Mouse (Mus musculus) thymus, postnatal 0 days (tissue): Measurements from ENCODE around the gene P2ry14. TPM values are rescaled to one million over a fixed set of nuclear protein-coding genes. Genes with fewer than 3 reads are reported as not detected.
A peak's percentile ranks its signal among the peaks of the same experiment; 100 is the strongest.
"Not testable (repeated sequence)": the region's sequence is repeated elsewhere in the genome, so short reads cannot be mapped to it uniquely, and the experiment has no call there.

Source experiments
- DNase-seq: peaks from one replicate; pipeline ENCODE4 v3.0.0-alpha.2; 2015; ENCODE audit warnings: low spot score
- polyA plus RNA-seq: library from polyadenylated mRNA; unstranded; fragments of >200 nt; fragmentation: Nextera tagmentation; extraction: Ambion mirVana; gene quantifications from 2 replicates; pipeline ENCODE4 v1.2.1, GENCODE M21; 2015

Gene P2ry14
- polyA plus RNA-seq, 1 experiment from 2014 or later: 6.9 TPM

DNA sequence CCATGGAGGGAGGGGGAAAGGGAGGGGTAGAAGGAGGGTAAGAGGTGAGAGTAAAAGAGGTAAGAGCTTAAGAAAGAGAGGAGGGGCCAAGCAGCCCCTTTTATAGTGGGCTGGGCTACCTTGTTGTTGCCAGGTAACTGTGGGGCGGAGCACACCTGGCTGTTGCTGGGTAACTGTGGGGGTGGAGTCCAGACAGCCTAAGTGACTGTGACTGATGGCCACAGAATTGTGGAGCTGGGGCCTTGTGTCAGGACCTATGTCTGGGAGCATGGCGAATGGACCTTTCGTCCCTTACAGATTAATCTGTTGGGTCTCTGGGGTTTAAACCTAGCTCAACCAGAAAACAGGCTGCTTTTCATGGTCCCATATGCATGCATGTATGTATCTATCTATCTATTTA lies 43.6 kb downstream of the P2ry14 start:
- not testable (repeated sequence) for DNase-seq

DNA sequence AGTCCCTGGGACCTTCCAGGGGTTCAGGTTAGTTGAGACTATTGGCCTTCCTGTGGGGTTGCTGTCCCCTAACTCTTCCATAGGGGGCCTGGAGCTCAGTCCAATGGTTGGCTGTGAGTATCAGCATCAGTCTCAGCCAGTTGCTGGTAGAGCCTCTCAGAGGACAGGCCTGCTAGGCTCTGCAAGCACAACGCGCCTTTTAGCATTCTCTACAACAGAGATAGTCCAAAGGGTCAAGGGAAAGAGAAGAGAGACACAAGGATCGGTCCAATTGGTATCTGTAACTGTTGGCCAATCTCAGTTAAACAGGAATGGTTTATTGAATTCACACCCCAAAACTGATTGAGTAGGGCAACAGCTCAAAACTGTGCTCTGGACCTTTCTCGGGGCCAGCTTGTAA lies 46.0 kb downstream of the P2ry14 start:
- DNase-seq: no peak

DNA sequence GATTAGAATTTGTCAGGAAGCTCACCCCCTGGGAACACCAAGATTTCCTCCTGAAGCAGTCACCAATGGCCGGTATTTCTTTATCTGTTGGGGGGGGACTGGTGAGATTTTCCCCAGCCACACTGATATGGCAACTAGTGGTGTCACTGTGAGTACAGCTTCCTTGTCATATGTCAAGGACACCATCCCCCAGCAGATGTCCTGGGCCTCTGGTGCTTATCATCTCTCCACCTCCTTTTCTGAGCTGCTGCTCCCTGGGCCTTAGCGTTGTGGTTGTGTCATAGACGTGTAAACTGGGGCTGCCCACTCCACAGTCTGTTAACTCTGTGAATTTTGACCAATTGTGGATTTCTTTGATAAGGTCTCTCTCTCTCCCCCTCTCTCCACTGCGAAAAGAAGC lies 49.0 kb downstream of the P2ry14 start:
- no peak for DNase-seq

DNA sequence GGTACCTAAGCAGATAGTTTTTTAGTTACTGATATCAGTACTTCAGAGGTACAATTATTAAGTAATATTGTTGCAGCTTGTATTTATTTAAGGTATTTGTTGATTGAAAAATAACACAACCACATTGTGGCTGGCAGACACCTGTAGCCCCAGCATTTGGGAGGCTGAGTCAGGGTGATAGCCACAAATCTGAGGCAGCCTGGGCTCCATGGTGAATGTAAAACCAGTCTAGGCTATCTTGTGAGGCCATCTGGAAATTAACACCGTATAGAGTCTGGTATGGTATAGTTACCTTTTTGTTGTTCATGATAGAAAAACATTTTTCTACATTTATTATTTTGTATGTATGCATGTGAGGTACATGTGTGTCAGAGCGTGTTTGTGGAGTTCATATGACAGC lies 51.3 kb downstream of the P2ry14 start:
- DNase-seq: no peak

DNA sequence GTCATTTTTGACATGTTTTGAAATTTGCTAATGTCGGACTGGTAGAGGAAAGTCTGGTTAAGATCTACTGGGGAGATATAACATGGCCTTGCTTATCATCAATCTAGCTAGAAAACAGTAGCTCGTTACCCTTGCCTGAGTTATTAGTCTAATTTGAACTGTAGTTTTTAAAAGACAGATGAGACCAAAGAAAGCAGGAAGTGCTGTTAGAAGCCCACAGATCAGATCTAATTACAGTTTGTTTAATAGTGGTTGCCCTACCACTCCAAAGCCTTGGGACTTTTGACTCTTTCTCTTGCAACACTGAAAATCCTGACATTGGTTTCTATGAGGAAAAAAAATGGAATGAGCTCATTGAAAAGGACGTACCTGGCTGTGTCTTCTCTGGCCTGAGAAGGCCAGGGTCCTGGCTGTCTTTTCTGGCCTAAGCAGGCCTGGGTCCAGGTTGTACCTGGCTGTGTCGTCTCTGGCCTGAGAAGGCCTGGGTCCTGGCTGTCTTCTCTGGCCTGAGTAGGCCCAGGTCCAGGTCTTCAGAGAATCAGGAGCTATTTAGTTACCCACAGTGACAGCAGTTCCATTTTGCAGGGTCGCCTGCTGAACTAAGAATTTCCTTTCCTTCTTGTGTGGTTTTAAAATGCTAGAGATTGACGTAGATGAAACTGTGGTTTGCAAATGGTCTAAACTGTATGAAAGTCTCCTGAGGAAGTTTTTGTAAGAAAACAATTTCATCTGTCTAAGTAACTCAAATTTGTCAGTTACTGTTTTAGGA lies 52.0 kb downstream of the P2ry14 start, which contains the start of gene Gpr171:
TSS of gene Gpr171 (minus strand) at position 604 of the 769 bp plus-strand sequence.
- DNase-seq: peak; percentile 72

DNA sequence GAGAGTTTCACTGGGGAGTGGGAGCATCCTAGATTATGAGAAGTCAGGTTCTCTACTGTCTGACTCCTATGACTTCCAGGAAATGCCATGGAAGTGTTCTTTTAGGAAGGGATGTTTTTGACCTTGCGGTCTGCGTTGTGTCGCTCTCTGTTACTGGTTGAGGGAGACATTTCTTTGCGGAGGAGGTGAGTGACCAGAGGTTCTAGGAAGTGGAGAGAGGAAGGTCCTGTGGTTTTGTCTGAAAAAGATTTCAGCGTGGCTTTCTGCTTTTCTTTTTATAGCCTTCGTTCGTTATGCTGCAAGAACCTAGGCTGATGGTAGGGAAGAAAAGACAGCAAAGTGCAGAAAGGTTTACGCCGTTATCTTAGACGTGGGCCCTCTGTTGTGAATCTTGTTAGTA lies 54.9 kb downstream of the P2ry14 start:
- DNase-seq: no peak

DNA sequence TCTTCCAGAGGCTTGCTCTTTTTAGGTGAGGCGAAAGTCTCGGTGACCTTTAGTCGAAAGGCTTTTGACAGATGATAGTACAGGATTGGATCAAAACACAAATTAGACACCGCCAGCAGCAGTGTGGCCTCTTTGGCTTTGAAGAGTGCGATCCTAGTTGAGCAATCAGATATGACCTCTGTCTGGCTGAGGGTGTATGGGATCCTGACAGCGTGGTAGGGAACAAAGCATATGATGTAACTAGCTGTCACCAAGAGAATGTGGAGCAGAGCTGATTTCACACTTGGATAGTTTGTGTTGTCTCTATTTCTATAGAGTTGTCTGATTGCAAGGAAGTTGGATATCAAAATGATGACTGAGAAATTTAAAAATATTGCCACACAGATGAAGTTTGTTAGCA lies 56.0 kb downstream of the P2ry14 start:
- no peak for DNase-seq

DNA sequence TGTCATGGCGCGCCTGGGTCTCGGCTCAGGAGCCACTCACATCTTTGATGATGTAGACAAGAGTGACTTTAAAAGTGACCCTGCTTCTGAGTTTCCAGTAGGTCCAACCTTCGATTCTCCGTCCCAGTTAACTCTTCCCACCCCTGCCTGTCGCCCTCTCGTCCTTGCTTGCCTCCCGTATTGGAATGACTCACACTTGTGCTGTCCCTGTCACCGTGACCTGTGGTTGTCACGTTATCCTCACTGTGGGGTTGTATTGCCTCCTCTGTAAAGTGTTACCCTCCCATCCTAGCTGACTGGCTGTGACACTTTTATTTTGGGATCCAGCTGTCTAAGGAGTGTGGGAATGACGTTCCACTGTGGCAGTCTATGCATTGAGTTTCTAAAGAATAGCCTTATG lies 60.7 kb downstream of the P2ry14 start:
- no peak for DNase-seq

DNA sequence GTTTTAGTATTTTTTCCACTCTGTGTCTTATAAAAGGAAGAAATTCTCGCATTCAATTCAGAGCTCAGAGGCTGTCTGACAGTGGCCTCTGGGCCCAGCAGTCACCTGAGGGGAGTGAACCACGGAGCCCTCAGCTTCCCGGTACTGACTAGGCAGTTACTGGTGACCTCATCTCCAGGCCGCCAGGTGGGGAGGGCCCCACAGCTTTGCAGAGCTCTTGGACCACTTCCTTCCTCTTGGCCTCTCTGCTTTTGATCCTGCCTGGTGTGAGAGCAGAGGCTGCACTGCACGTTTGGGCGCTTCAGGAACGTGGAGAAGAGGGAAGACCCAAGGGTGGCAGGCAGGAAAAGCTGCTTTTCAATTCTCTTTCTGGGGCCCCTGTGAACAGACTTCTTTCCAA lies 72.5 kb downstream of the P2ry14 start:
- DNase-seq: peak; percentile 85

DNA sequence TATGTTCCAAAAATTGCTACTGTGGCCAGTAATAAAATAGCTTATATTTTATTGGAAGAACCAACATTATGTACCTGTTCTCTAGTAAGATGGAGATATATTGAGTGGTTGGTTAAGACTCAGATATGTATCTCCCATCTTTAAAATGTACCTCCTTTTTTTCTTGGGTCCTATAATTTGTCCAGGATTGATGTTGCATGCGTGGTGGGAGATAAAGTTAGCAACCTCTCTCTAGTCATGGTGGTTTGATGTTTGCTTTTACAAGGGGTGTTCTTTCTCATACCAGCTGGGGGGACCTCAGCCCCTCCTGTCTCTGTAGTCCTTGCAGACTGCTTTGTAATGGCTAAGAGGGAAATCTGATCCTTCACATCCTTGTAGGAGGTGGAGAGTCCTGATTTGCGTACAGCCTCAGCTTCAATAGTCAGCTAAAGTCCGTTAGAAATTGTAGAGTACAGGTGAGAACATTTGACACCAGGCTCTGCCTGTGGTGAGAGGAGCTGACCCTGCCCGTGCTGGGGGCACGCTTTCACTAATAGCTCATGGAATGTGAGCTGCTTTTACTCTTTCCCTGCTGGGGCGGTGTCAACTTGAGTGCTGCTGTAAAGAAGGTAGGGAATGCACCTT lies 73.0 kb downstream of the P2ry14 start:
- DNase-seq: no peak

DNA sequence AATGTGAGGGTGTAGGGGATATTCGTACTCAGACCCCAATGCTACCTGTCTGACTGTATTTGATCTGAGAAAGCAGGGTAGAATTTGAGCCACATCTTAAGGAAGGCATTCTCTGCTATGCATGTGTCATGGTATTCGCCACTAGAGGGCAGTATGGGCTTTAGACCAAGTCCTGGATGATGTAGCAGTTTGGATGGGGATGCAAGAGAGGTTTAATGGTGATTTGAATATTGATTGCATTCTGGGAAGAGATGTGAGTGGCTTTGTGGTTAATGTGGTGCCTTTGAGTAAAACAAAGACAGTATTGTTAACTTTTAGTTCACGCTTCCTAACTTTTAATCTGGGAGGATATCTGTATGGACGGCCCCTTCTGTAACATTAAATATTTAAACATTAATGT lies 74.1 kb downstream of the P2ry14 start:
- peak; percentile 85 for DNase-seq

DNA sequence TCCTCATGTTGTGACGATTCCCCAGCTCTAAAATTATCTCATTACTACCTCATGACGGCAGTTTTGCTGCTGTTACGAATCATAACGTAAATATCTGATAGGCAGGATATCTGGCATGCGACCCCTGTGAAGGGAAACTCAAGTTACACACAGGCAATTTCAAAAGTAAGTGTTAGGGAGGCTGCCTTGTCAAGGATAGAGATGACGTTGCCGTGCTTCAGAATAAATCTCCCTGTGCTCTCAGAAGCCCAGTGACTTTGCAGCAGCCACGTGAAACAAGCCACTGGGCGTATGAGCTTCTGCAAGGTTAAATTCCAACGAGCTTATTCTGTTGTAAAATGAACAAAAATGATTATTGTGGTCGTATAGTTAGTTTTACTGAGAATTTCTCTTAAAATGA lies 74.8 kb downstream of the P2ry14 start:
- no peak for DNase-seq

DNA sequence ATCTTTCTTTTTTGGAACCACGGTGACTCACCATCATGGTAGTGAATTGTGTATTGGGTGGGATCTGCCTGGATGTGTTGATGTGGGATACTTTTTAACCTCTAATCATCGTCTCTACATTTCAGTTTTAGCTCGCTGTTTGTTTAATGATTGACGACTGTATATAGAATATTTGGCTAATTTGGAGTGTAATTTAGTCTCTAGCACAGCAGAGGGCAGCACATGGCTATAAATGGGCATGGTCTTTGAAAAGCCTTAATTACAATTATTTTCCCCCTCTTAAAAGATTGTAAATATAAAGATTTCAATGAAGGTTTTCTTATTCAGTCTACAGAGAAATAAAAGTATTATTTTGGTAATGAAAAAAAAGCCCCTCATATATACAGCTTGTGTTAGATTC lies 76.1 kb downstream of the P2ry14 start:
- peak; percentile 24 for DNase-seq

DNA sequence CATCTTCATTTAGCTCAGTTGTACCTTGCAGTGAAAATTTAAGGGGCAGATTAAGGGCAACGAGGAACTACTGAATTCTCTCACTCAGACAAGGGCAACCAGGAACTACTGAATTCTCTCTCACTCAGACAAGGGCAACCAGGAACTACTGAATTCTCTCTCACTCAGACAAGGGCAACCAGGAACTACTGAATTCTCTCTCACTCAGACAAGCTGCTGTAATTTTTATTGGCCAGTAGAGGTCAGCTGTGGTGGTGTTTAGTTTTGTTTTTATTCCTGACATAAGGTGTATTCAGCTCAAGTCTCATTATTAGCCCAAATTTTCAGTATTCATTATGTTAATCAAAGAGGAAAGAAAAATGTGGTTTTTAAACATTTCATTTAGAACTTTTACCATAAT lies 84.3 kb downstream of the P2ry14 start:
- DNase-seq: not testable (repeated sequence)

DNA sequence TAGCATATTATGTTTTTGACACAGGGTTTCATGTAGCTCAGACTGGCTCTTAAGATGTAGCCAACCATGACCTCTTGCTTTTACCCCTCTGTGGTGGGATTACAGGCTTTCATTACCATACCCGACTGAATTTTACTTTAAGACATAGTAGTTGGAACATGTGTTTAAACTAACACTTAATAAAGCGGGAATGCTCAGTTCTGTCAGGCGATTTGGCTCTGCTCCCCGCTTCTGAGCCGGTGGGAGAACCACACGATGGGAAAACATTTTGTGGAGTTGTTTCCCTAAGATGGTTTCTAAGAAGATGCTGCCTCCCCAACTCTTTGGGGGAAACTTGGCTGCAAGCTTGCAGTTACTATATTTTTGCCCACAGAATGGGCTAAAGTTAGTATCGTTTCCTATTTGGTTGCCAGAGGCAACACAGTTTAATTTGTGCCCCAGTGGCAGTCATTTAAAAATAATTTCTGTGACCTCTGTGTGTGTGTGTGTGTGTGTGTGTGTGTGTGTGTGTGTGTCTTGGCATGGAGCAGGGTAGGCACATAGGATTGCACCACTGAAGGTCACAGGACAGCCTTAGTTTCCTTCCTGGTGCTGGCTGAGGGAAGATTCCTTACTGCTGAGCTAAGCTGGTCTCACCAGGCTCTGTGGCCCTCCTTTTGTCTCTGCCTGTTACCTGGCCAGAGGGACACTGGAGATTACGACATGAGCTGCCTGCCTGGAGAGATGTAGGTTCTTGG lies 86.7 kb downstream of the P2ry14 start:
- DNase-seq: no peak

DNA sequence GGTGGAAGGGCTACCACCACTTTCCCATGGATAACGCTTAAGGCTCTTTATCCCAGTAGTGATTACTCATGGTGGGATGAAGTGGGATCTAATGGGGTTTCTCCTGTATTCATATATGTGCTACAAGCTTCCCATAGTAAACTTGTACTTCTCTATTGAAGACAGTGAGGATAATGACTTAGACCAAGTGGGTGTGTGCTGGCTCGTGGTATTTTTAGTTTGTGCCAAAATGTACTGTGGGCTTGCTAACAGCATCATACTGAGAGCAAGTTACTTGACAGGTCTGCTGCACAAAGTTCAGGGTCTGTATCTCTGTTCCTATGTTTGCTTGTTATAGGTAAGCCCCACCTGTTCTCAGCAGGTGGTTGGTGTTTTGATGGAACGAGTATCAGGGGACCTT lies 87.5 kb downstream of the P2ry14 start:
- DNase-seq: no peak

Other genes with a start within 250 kb of the P2ry14 start
- gene Med12l, start 147.8 kb downstream of the P2ry14 start, polyA plus RNA-seq: 0.53 and 0.57 TPM in 2 replicates
- 26.4 and 27.8 TPM in 2 replicates for gene Gpr171, start 51.8 kb downstream of the P2ry14 start, polyA plus RNA-seq
- 3.3 and 4.2 TPM in 2 replicates for gene Gpr87, start 41.5 kb upstream of the P2ry14 start, polyA plus RNA-seq
- gene P2ry13, start 57.3 kb upstream of the P2ry14 start, polyA plus RNA-seq: 4.6 and 5.3 TPM in 2 replicates
- 3.4 and 4.1 TPM in 2 replicates for gene P2ry12, start 109.3 kb upstream of the P2ry14 start, polyA plus RNA-seq
- 1.1 and 1.3 TPM in 2 replicates for gene Igsf10, start 190.8 kb upstream of the P2ry14 start, polyA plus RNA-seq